ENCODE assay signal across 15 mouse cellular contexts in the genomic region with DNA sequence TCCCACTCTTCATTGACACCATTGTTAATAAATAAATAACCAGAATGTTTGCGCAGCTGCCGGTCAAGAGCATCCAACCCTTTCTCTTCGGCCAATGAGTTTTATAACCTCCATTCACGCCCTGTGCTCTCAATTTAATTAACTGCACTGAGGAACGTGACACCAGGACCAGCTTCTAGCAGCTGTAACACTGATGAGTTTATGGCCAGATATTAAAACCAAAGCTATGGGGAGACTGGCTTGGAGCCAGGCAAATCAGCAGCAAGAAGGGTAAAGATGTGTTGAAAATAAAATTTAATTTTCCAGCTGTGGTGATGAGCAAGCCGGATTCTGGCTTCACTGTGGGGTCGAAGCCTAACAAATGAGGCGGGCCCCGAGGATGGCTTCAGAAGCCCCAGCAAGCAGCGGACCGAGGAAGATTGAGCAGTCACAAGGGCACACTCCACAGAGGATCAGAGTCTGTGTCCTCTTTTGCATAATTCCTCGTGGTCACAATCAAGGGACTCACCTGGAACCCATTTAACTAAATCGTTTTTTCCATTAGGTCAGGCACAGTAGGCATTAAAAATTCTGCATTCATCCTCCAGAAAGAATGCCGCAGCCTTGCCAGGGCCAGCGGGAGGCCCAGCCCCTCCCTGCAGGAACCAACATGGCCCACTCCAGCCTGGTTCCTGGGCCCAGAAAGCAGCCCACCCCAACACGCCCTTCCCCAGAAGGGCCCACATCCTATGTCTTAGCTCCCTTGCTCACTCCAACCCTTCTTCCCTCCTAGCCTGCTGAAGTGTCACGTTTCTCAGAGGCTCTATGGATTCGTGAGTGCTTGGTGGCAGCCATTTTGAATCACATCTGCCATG.
A peak's percentile ranks its signal among the peaks of the same experiment; 100 is the strongest.
DNase-seq lines count a peak whose midpoint lies in the region; ATAC-seq and TF ChIP-seq lines count a peak whose summit lies in the region.
"Had no signal": no experiment of that assay in that cellular context is flagged by ENCODE, and none has a peak within 500 bp of the region (broad histone marks: within the 10 kb centered on the region; RNA-seq: fewer than 3 reads in every experiment).

No protein-coding gene starts in this region.

- H3K27me3 ChIP-seq in embryonic facial prominence, embryonic 14.5 days (replicated peaks; ENCODE audit: control insufficient read depth, insufficient read depth, low read length): no peaks in the 10 kb centered on the region
- no peaks in the 10 kb centered on the region for H3K27me3 ChIP-seq in limb, embryonic 14.5 days (ENCODE audit: control insufficient read depth, insufficient read depth, low read length)
- no peaks in the 10 kb centered on the region for H3K27me3 ChIP-seq in cerebellum, adult 2 months (ENCODE audit: control insufficient read depth, insufficient read depth, low read length)

- peak; percentile 13 for DNase-seq in heart, postnatal 4 days
- DNase-seq in heart, postnatal 14 days: no peak
- peak; percentile 17 for DNase-seq in embryonic facial prominence, embryonic 14.5 days (ENCODE audit: low spot score)
- peak; percentile 11 for DNase-seq in kidney, adult 9 months
- DNase-seq in limb, embryonic 14.5 days (ENCODE audit: low spot score): peak; percentile 43
- DNase-seq in urinary bladder, postnatal 25 days (ENCODE audit: low spot score): no peak
- no peak for DNase-seq in cerebellum, adult 2 months
- no peak for DNase-seq in ovary, adult 18-20 months (ENCODE audit: low spot score)
- DNase-seq: cerebellum, adult 18-20 months; heart, adult 2 months; heart, postnatal 36 days; liver; lung, embryonic 14.5 days; right cerebral cortex, adult 18-20 months; thymus, adult 2 months had no signal

- H3K4me3 ChIP-seq in embryonic facial prominence, embryonic 14.5 days (ENCODE audit: low read depth, low read length): no peak overlapping the region
- no peak overlapping the region for H3K4me3 ChIP-seq in limb, embryonic 14.5 days (replicated peaks; ENCODE audit: low read length)
- H3K4me3 ChIP-seq in cerebellum, adult 2 months (replicated peaks; ENCODE audit: insufficient read depth, low read depth, low read length): no peak overlapping the region
- H3K4me3 ChIP-seq: heart, adult 2 months had no signal

- 61% methylated on average over 18 of the region's 18 CpGs for WGBS in embryonic facial prominence, embryonic 14.5 days
- WGBS in limb, embryonic 14.5 days: 48% methylated on average over 18 of the region's 18 CpGs
- WGBS in cerebellum, adult 2 months: 50% methylated on average over 18 of the region's 18 CpGs

- no peaks in the 10 kb centered on the region for H3K4me1 ChIP-seq in embryonic facial prominence, embryonic 14.5 days (ENCODE audit: control insufficient read depth, insufficient read depth, low read length)
- no peaks in the 10 kb centered on the region for H3K4me1 ChIP-seq in limb, embryonic 14.5 days (ENCODE audit: control insufficient read depth, insufficient read depth, low read length)
- no peaks in the 10 kb centered on the region for H3K4me1 ChIP-seq in cerebellum, adult 2 months (ENCODE audit: control insufficient read depth, insufficient read depth, low read length)

- H3K9me3 ChIP-seq in embryonic facial prominence, embryonic 14.5 days (ENCODE audit: control insufficient read depth, low read length): no peaks in the 10 kb centered on the region
- no peaks in the 10 kb centered on the region for H3K9me3 ChIP-seq in limb, embryonic 14.5 days (ENCODE audit: control insufficient read depth, low read length)

- no peak for TF ChIP-seq POLR2A in limb, embryonic 14.5 days (IDR thresholded peaks at IDR 0.05; ENCODE audit: borderline replicate concordance, extremely low read depth, insufficient read depth, insufficient read length)
- TF ChIP-seq POLR2A in cerebellum, adult 2 months (IDR thresholded peaks at IDR 0.05; ENCODE audit: borderline replicate concordance, insufficient read depth, low read length): no peak

- H3K4me2 ChIP-seq in embryonic facial prominence, embryonic 14.5 days (ENCODE audit: low read depth, low read length): no peak overlapping the region
- H3K4me2 ChIP-seq in limb, embryonic 14.5 days (replicated peaks; ENCODE audit: low read depth, low read length, severe bottlenecking): no peak overlapping the region
- H3K4me2 ChIP-seq: lung, embryonic 14.5 days had no signal

- H3K9ac ChIP-seq in embryonic facial prominence, embryonic 14.5 days (ENCODE audit: low read depth, low read length): no peak overlapping the region
- no peak overlapping the region for H3K9ac ChIP-seq in limb, embryonic 14.5 days (ENCODE audit: low read depth, low read length, severe bottlenecking)
- H3K9ac ChIP-seq: lung, embryonic 14.5 days had no signal

- no peak for TF ChIP-seq CTCF in cerebellum, adult 2 months (IDR thresholded peaks at IDR 0.05; ENCODE audit: borderline replicate concordance, insufficient read depth, low read depth, low read length)

- H3K36me3 ChIP-seq in embryonic facial prominence, embryonic 14.5 days (ENCODE audit: control insufficient read depth, insufficient read depth, low read length): no peaks in the 10 kb centered on the region
- H3K36me3 ChIP-seq in limb, embryonic 14.5 days (ENCODE audit: control insufficient read depth, insufficient read depth, low read length): no peaks in the 10 kb centered on the region

- intact Hi-C loops in heart, postnatal 14 days (cut with DNase I): no loop called here

- ATAC-seq in embryonic facial prominence, embryonic 14.5 days (ENCODE audit: low read depth): no peak
- peak; percentile 55; the same call in 1 of the 2 replicates for ATAC-seq in limb, embryonic 14.5 days (ENCODE audit: low FRiP score, low read depth)

- no peak overlapping the region for H3K27ac ChIP-seq in embryonic facial prominence, embryonic 14.5 days (replicated peaks; ENCODE audit: low read depth, low read length)
- H3K27ac ChIP-seq in limb, embryonic 14.5 days (replicated peaks; ENCODE audit: low read depth, low read length): no peak overlapping the region
- H3K27ac ChIP-seq in cerebellum, adult 2 months (ENCODE audit: insufficient read depth, low read length): no peak overlapping the region
- H3K27ac ChIP-seq: heart, adult 2 months had no signal

Comparison
In these comparisons a context has a peak if more than half of its experiments do, and no peak if none do; other contexts are left out.
1. DNase-seq: peak in heart, postnatal 4 days (single experiment), embryonic facial prominence, embryonic 14.5 days (single experiment), kidney, adult 9 months (single experiment) and limb, embryonic 14.5 days (single experiment); none in heart, postnatal 14 days (0 of 2), urinary bladder, postnatal 25 days (single experiment), cerebellum, adult 2 months (0 of 2) and ovary, adult 18-20 months (single experiment).